Comparison of ENCODE assay signal across 9 mouse cellular contexts in genomic region chr6:8778296-8778649, GRCm38 (mm10). TPM values are rescaled to one million over a fixed set of nuclear protein-coding genes. Genes with fewer than 3 reads are reported as not detected.
DNase-seq lines count a peak whose midpoint lies in the region; ATAC-seq lines count a peak whose summit lies in the region.
"Had no signal": no experiment of that assay in that cellular context is flagged by ENCODE, and none has a peak within 500 bp of the region (broad histone marks: within the 10 kb centered on the region; RNA-seq: fewer than 3 reads in every experiment).

TSS of gene Ica1 (minus strand) at chr6:8778488.

- intact Hi-C loops in left cerebral cortex, postnatal 4 days (cut with DNase I) = no loop called here

- DNase-seq in embryo, embryonic 10.5 days (ENCODE audit: low spot score) = peak; percentile 34
- no peak for DNase-seq in embryo, embryonic 9.5 days (ENCODE audit: extremely low spot score)
- peak; percentile 2 for DNase-seq in thymus, postnatal 0 days (ENCODE audit: low spot score)
- DNase-seq in thymus, postnatal 14 days = no peak
- no peak for DNase-seq in left cerebral cortex, postnatal 4 days
- DNase-seq in ovary, postnatal 36 days (ENCODE audit: low spot score) = no peak

- H3K4me2 ChIP-seq in heart, embryonic 16.5 days (ENCODE audit: low read depth, low read length) = peak within 1 kb of the TSS; percentile 97
- H3K4me2 ChIP-seq in midbrain, embryonic 15.5 days = peak within 1 kb of the TSS; percentile 80

- peak within 1 kb of the TSS; percentile 78 for H3K9ac ChIP-seq in heart, embryonic 16.5 days (ENCODE audit: low read length)
- H3K9ac ChIP-seq in midbrain, embryonic 15.5 days = peak within 1 kb of the TSS; percentile 86

- WGBS in heart, embryonic 16.5 days = 4% methylated on average over 12 of the region's 16 CpGs
- under 1% methylated on average over 16 of the region's 16 CpGs for WGBS in midbrain, embryonic 15.5 days

- peak within 1 kb of the TSS; percentile 47 for H3K27ac ChIP-seq in heart, embryonic 16.5 days (ENCODE audit: low read length)
- peak within 1 kb of the TSS; percentile 82 for H3K27ac ChIP-seq in midbrain, embryonic 15.5 days

- peak within 1 kb of the TSS; percentile 74 for H3K4me3 ChIP-seq in heart, embryonic 16.5 days (ENCODE audit: low read length)
- H3K4me3 ChIP-seq in midbrain, embryonic 15.5 days = peak within 1 kb of the TSS; percentile 81

- H3K27me3 ChIP-seq in heart, embryonic 16.5 days (ENCODE audit: control insufficient read depth, insufficient read depth, low read length) = no peaks in the 10 kb centered on the region
- 0 out of 2 replicates have a peak, but pooled peaks cover 2% of the 10 kb centered on the region for H3K27me3 ChIP-seq in midbrain, embryonic 15.5 days (replicated peaks)
- H3K27me3 ChIP-seq: CH12.LX had no signal

- no peaks in the 10 kb centered on the region for H3K36me3 ChIP-seq in heart, embryonic 16.5 days (ENCODE audit: control insufficient read depth, insufficient read depth)
- no peaks in the 10 kb centered on the region for H3K36me3 ChIP-seq in midbrain, embryonic 15.5 days (replicated peaks)

- ATAC-seq in heart, embryonic 16.5 days (replicated peaks; ENCODE audit: extremely low read depth, insufficient read depth, low FRiP score) = 0 out of 2 replicates have a peak, but pooled peaks have one; percentile 3
- peak; percentile 76 for ATAC-seq in midbrain, embryonic 15.5 days (replicated peaks)

- H3K9me3 ChIP-seq in heart, embryonic 16.5 days (replicated peaks; ENCODE audit: control insufficient read depth, low read length) = no peaks in the 10 kb centered on the region
- H3K9me3 ChIP-seq in midbrain, embryonic 15.5 days = no peaks in the 10 kb centered on the region

- H3K4me1 ChIP-seq in heart, embryonic 16.5 days (ENCODE audit: control insufficient read depth, insufficient read depth, low read length) = no peaks in the 10 kb centered on the region
- peaks cover 10% of the 10 kb centered on the region; the same call in 1 of the 2 replicates for H3K4me1 ChIP-seq in midbrain, embryonic 15.5 days

RNA-seq across cellular contexts. Expression of gene Ica1, which starts in this region (rescaled TPM):
- 5.9 and 7.8 TPM in 2 replicates for polyA plus RNA-seq in thymus, postnatal 0 days (2015; fragmentation: Nextera tagmentation; extraction: Ambion mirVana)
- 20.0 and 23.5 TPM in 2 replicates for polyA plus RNA-seq in heart, embryonic 16.5 days (2015; fragmentation: Nextera tagmentation; extraction: Ambion mirVana)
- 10 to 100 TPM; 63.4 to 64.1 TPM for total RNA-seq in left cerebral cortex, postnatal 4 days (2021)
- polyA plus RNA-seq in midbrain, embryonic 15.5 days (2015; fragmentation: Nextera tagmentation; extraction: Ambion mirVana) = 67.0 and 68.0 TPM in 2 replicates

Comparison
In these comparisons a context has a peak if more than half of its experiments do, and no peak if none do; other contexts are left out.
1. DNase-seq: peak in embryo, embryonic 10.5 days (single experiment) and thymus, postnatal 0 days (single experiment); none in embryo, embryonic 9.5 days (single experiment), thymus, postnatal 14 days (single experiment), left cerebral cortex, postnatal 4 days (single experiment) and ovary, postnatal 36 days (single experiment).